Mouse (Mus musculus) liver, embryonic 14.5 days (tissue): ENCODE measurements at regions not wholly inside any gene's neighbourhood (a gene's known extent, or its start where the extent isn't known, plus 50 kb on each side); places are given as distances from the start of the nearest gene placed in this dataset.
A peak's percentile ranks its signal among the peaks of the same experiment; 100 is the strongest.

ENCODE experiments used
- ATAC-seq: fragments of 200-750 bp; cut with Nextera tagmentation; 2 replicates; pipeline ENCODE4 v1.8.0; 2017; ENCODE audit warnings: moderate number of reproducible peaks, mild to moderate bottlenecking, moderate library complexity; ENCODE audit not compliant: insufficient read depth
- DNase-seq, 3 experiments: peaks; one replicate each; pipeline ENCODE4 v3.0.0-alpha.2; 2012 to 2013; ENCODE audit warnings: low read depth in 3 of 3, low spot score in 3 of 3
- H3K27ac ChIP-seq: fragments of 300-500 bp; sonication (generic); 2 replicates; pipeline ENCODE4 v1.5.1; 2014; ENCODE audit warnings: moderate library complexity, mild to moderate bottlenecking, control low read depth, inconsistent platforms
- H3K27me3 ChIP-seq: fragments of 300-500 bp; sonication (generic); 2 replicates; pipeline ENCODE4 v1.6.1; 2014; ENCODE audit warnings: mild to moderate bottlenecking, low read length, moderate library complexity; ENCODE audit not compliant: control insufficient read depth, insufficient read depth
- H3K36me3 ChIP-seq: fragments of 300-500 bp; sonication (generic); replicated peaks from 2 replicates; pipeline ENCODE4 v1.6.1; 2014; ENCODE audit warnings: low read depth; ENCODE audit not compliant: control insufficient read depth, insufficient read depth
- H3K4me1 ChIP-seq, 2 experiments: fragments of 200-500 bp in 1 of 2; fragments of 300-500 bp in 1 of 2; sonication (generic) in 1 of 2; replicated peaks; 2 replicates each; pipeline ENCODE4 v1.6.1; 2012 to 2014; ENCODE audit warnings: antibody characterized with exemption in 1 of 2, inconsistent platforms in 1 of 2, low read length in 1 of 2; ENCODE audit not compliant: control insufficient read depth in 2 of 2, insufficient read depth in 2 of 2
- H3K4me2 ChIP-seq: fragments of 300-500 bp; sonication (generic); 2 replicates; pipeline ENCODE4 v1.6.1; 2014; ENCODE audit warnings: low read depth, mild to moderate bottlenecking, control low read depth, moderate library complexity
- H3K4me3 ChIP-seq, 2 experiments: fragments of 200-500 bp in 1 of 2; fragments of 300-500 bp in 1 of 2; sonication (generic) in 1 of 2; 2 replicates each; pipeline ENCODE4 v1.5.1; 2012 to 2014; ENCODE audit warnings: low read depth in 2 of 2, low read length in 2 of 2, mild to moderate bottlenecking in 2 of 2, control low read depth in 1 of 2, inconsistent platforms in 1 of 2, moderate library complexity in 1 of 2; ENCODE audit not compliant: insufficient read depth in 1 of 2
- H3K9ac ChIP-seq: fragments of 300-500 bp; sonication (generic); replicated peaks from 2 replicates; pipeline ENCODE4 v1.6.1; 2014; ENCODE audit warnings: mild to moderate bottlenecking, control low read depth, moderate library complexity
- H3K9me3 ChIP-seq: fragments of 300-500 bp; sonication (generic); 2 replicates; pipeline ENCODE4 v1.6.1; 2016; ENCODE audit warnings: low read length, mixed read lengths; ENCODE audit not compliant: control insufficient read depth
- CTCF ChIP-seq: IDR thresholded peaks from 2 replicates; pipeline ENCODE4 v1.5.1; 2016; ENCODE audit warnings: antibody characterized with exemption, low read depth, control low read depth
- EP300 ChIP-seq: IDR thresholded peaks from 2 replicates; pipeline ENCODE4 v1.6.1; 2016; ENCODE audit warnings: antibody characterized with exemption, low read depth
- WGBS: fragments of 180-500 bp; shearing (Covaris S2); extraction: QIAGEN DNeasy Blood & Tissue Kit; methylation state at CpG from one replicate; pipeline ENCODE4 v1.1.7; 2014; ENCODE audit not compliant: insufficient replicate concordance; 5-methylcytosine and 5-hydroxymethylcytosine counted together

GRCm38 (mm10) chr10:95107532-95108251 is 163.1 kb upstream of the Plxnc1 start:
- Histone ChIP-seq H3K4me3 (no peak overlapping the region), H3K9ac (no peak overlapping the region), H3K4me1 (no peaks in the 10 kb centered on the region), H3K27me3 (no peaks in the 10 kb centered on the region), H3K27ac (no peak overlapping the region), H3K9me3 (no peaks in the 10 kb centered on the region), H3K4me2 (no peak overlapping the region), H3K36me3 (no peaks in the 10 kb centered on the region)
- DNase-seq (no peak), ATAC-seq (no peak)
- 63% methylated on average over 3 of the region's 3 CpGs for WGBS
- TF ChIP-seq CTCF, result no peak
- TF ChIP-seq EP300, result no peak

- Histone ChIP-seq H3K4me1 (no peaks in the 10 kb centered on the region), H3K4me2 (no peak overlapping the region), H3K36me3 (no peaks in the 10 kb centered on the region), H3K9ac (no peak overlapping the region), H3K9me3 (no peaks in the 10 kb centered on the region), H3K4me3 (no peak overlapping the region), H3K27me3 (no peaks in the 10 kb centered on the region), H3K27ac (no peak overlapping the region)
- ATAC-seq, result no peak
- TF ChIP-seq CTCF (peak; percentile 28; the same call in 1 of the 2 replicates), EP300 (no peak)
- no peak for DNase-seq
These were observed 159.2 kb upstream of the Plxnc1 start for GRCm38 (mm10) chr10:95103808-95104207.

GRCm38 (mm10) chr10:95102981-95103380 is 158.3 kb upstream of the Plxnc1 start:
- WGBS, result 51% methylated on average over 4 of the region's 4 CpGs
- ATAC-seq, result no peak
- H3K27ac ChIP-seq, result no peak overlapping the region
- no peak for DNase-seq
- no peaks in the 10 kb centered on the region for H3K27me3 ChIP-seq
- no peak overlapping the region for H3K4me3 ChIP-seq
- H3K4me1 ChIP-seq, result no peaks in the 10 kb centered on the region
- no peak overlapping the region for H3K9ac ChIP-seq
- no peaks in the 10 kb centered on the region for H3K9me3 ChIP-seq
- no peak overlapping the region for H3K4me2 ChIP-seq
- TF ChIP-seq CTCF (no peak), EP300 (no peak)
- no peaks in the 10 kb centered on the region for H3K36me3 ChIP-seq

- no peak for TF ChIP-seq CTCF
- no peak for TF ChIP-seq EP300
- Histone ChIP-seq H3K27ac (no peak overlapping the region), H3K4me3 (no peak overlapping the region), H3K4me1 (no peaks in the 10 kb centered on the region), H3K36me3 (no peaks in the 10 kb centered on the region), H3K4me2 (no peak overlapping the region), H3K9ac (no peak overlapping the region), H3K9me3 (no peaks in the 10 kb centered on the region), H3K27me3 (no peaks in the 10 kb centered on the region)
- DNase-seq (no peak), ATAC-seq (no peak)
- 59% methylated on average over 5 of the region's 5 CpGs for WGBS
These were observed 155.3 kb upstream of the Plxnc1 start for GRCm38 (mm10) chr10:95099906-95100305.

GRCm38 (mm10) chr10:95095847-95096246 is 151.2 kb upstream of the Plxnc1 start:
- Histone ChIP-seq H3K9me3 (no peaks in the 10 kb centered on the region), H3K36me3 (no peaks in the 10 kb centered on the region), H3K27ac (no peak overlapping the region), H3K4me1 (no peaks in the 10 kb centered on the region), H3K27me3 (no peaks in the 10 kb centered on the region), H3K4me2 (no peak overlapping the region), H3K9ac (no peak overlapping the region), H3K4me3 (no peak overlapping the region)
- ATAC-seq, result no peak
- TF ChIP-seq CTCF (no peak), EP300 (no peak)
- 76% methylated on average over 4 of the region's 4 CpGs for WGBS
- no peak for DNase-seq
